Mouse (Mus musculus) E14TG2a.4 (cell line): ENCODE data around the gene Dcaf4.

ENCODE experiments used
- H3K27me3 ChIP-seq: 2 replicates; pipeline ENCODE4 v1.6.1; 2014; ENCODE audit warnings: low read length, control low read depth; ENCODE audit not compliant: insufficient read depth
- H3K36me3 ChIP-seq: 2 replicates; pipeline ENCODE4 v1.6.1; 2014; ENCODE audit warnings: low read length, control low read depth; ENCODE audit not compliant: insufficient read depth
- H3K4me1 ChIP-seq: replicated peaks from 2 replicates; pipeline ENCODE4 v1.6.1; 2014; ENCODE audit warnings: low read depth, low read length, control low read depth
- H3K4me3 ChIP-seq: replicated peaks from 2 replicates; pipeline ENCODE4 v1.5.1; 2014; ENCODE audit warnings: mild to moderate bottlenecking, low read length
- H3K9me3 ChIP-seq: 2 replicates; pipeline ENCODE4 v1.6.1; 2014; ENCODE audit warnings: low read length, control low read depth
- CTCF ChIP-seq: conservative IDR thresholded peaks from 2 replicates; pipeline ENCODE4 v1.5.1; 2014; ENCODE audit warnings: low read length
- NANOG ChIP-seq: IDR thresholded peaks from 2 replicates; pipeline ENCODE4 v1.6.1; 2014; ENCODE audit warnings: borderline replicate concordance, low read length, mixed read lengths
- POU5F1 ChIP-seq: IDR thresholded peaks from 2 replicates; pipeline ENCODE4 v1.6.1; 2014; ENCODE audit warnings: low read length, borderline replicate concordance

Gene Dcaf4

DNA sequence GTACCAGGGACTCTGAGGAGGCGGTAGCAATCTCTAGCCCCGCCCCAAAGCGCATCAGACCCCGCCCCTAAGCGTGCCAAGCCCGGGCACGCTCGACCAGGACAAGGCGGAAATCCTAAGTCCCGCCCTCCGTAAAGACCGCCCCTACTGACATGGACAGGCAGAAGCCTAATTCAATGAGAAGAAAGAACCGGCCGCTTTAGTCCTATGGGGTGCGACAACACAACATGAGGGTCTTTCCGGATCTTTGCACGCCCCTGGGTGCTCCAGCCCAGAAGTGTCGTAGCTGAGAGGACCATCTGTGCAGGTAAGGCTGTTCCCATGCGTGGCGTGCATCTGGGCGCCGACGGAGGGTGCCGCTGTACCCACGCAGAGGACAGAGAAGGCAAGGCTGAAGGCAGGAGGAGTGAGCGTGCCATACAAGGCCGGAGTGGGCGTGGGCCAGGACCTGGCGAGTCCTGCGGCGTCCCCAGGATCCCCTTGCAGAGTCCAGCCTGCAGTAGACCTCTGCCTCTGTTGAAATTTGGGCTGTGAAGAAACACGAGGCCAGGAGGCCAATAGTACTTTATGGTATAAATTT is at the start of gene Dcaf4:
Gene Dcaf4 (plus strand): TSS at position 156 of the 580 bp plus-strand sequence.
- Histone ChIP-seq H3K36me3 (peaks cover 9% of the 10 kb centered on the region; the same call in 1 of the 2 replicates), H3K4me1 (peaks cover 88% of the 10 kb centered on the region), H3K4me3 (peak within 1 kb of the TSS; percentile 93), H3K9me3 (no peaks in the 10 kb centered on the region), H3K27me3 (no peaks in the 10 kb centered on the region)
- no peak for TF ChIP-seq CTCF
- no peak for TF ChIP-seq POU5F1
- no peak for TF ChIP-seq NANOG

DNA sequence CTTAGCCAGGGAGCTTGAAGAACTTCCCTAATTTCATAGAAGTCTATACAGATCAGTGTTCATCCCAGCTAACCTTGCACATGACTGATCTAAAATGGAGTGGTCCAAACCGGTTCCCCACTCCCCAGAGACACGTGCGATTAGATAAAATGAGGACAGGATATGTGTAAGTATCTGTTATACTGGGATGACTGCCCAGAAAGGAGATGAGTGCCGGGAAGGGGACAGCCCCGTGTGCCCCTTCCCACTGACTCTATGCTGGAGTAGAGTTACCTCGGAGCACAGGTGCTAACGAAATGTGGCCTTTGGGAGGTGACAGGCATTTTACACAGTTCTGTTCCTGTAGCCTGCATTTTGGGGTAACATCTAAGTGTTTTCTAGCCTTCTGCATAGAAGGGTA is 48.5 kb upstream of the Dcaf4 start:
- Histone ChIP-seq H3K4me3 (no peak overlapping the region), H3K9me3 (no peaks in the 10 kb centered on the region), H3K27me3 (peaks cover 24% of the 10 kb centered on the region), H3K36me3 (no peaks in the 10 kb centered on the region), H3K4me1 (no peaks in the 10 kb centered on the region)
- no peak for TF ChIP-seq POU5F1
- TF ChIP-seq NANOG = no peak
- no peak for TF ChIP-seq CTCF

DNA sequence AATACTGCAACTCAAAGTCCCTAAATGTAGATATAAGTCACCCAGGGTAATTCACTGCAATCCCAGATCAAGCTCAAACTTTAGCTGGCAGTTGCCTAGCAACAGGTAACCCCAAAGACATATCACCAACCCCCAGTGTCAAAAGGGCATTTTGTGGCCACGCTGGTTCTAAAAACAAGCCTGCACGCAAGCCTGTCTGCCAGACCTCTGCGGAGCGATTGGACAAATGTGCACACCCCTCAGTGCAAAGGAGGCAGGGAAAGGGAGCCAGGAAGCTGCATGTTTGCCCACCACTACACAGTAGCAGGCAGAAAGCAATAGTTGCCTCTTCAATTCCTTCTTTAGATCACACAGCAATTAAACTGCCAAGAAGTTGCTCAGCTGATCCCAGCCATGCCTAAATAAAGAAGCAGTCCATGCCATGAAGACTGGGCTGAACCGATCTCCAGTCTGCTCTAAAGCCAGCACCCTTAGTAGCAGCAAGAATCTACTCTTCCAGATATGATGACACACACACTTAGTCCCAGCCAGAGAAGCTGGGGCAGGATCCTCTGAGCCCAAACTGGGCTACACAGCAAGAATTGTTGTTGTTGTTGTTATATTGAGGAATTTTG is 46.2 kb upstream of the Dcaf4 start:
- TF ChIP-seq NANOG (no peak), POU5F1 (no peak), CTCF (no peak)
- H3K9me3 ChIP-seq = no peaks in the 10 kb centered on the region
- no peaks in the 10 kb centered on the region for H3K4me1 ChIP-seq

DNA sequence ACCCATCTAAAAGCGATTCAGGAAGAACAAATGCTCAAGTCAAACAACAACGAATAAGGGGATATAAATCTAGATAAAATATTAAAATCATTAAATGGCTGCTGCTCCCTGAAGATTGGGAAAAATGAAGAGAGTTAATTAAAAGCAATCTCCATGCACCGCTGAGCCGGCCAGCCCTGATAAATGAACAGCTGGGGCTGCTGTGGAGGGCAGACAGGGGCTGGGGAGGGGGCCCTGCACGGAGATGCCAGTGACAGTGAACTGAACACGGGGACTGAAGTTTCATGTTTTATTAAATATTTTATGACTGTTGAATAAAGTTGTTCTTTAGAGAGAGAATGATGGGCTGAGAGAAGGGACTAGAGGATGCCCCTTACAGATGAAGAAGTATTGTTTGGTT is 44.8 kb upstream of the Dcaf4 start:
- H3K9me3 ChIP-seq = peaks cover 4% of the 10 kb centered on the region; the same call in 1 of the 2 replicates
- H3K4me3 ChIP-seq = no peak overlapping the region
- TF ChIP-seq CTCF (no peak), POU5F1 (no peak), NANOG (no peak)
- H3K27me3 ChIP-seq = peaks cover 26% of the 10 kb centered on the region
- no peaks in the 10 kb centered on the region for H3K36me3 ChIP-seq
- no peaks in the 10 kb centered on the region for H3K4me1 ChIP-seq

More for the DNA sequence above, 46.2 kb upstream of the Dcaf4 start:
- Histone ChIP-seq H3K36me3 (no peaks in the 10 kb centered on the region), H3K4me3 (no peak overlapping the region), H3K27me3 (peaks cover 29% of the 10 kb centered on the region)

DNA sequence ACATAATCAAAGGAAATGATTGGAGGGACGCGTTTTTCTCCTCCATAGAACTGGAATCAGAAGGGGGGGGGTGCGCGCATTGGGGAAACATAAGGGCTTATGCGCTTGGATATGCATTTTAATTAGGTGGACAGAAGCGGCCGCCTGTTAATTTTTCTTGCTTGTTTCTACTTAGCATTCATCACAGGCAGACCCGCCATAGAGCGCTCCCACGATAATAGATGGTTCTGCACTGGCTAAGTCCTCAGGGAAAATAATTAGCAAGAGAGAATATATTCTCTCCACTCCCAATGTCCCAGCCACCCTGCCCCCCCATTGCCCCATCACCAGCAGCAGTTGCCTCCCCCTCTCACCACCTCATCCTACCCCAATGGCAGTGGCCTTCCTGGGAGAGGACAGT is 44.0 kb upstream of the Dcaf4 start:
- Histone ChIP-seq H3K4me3 (no peak overlapping the region), H3K36me3 (no peaks in the 10 kb centered on the region), H3K4me1 (no peaks in the 10 kb centered on the region), H3K27me3 (peaks cover 20% of the 10 kb centered on the region), H3K9me3 (peaks cover 4% of the 10 kb centered on the region; the same call in 1 of the 2 replicates)
- TF ChIP-seq CTCF (no peak), POU5F1 (no peak), NANOG (no peak)

DNA sequence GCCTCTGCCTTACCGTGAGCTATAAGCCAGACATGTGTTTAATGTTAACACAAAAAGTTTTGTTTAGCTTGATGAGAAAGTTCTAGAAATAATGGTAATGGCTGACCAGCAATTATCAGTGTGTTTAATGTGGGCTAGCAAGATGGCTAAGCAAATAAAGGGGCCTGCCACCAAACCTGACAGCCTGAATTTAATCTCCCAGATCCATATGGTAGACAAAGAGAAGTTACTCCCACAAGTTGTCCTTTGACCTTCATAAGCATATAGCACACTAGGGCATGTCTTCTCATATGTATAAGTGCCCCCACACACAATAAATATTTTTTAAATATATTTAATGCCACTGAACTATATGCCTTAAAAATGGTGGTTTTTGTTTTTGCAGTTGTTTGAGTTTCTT is 41.1 kb upstream of the Dcaf4 start:
- H3K9me3 ChIP-seq = peaks cover 4% of the 10 kb centered on the region; the same call in 1 of the 2 replicates
- TF ChIP-seq CTCF = no peak
- no peak for TF ChIP-seq POU5F1
- TF ChIP-seq NANOG = no peak
- no peak overlapping the region for H3K4me3 ChIP-seq
- H3K4me1 ChIP-seq = no peaks in the 10 kb centered on the region; the same call in none of the 2 replicates
- peaks cover 19% of the 10 kb centered on the region for H3K27me3 ChIP-seq
- H3K36me3 ChIP-seq = no peaks in the 10 kb centered on the region

DNA sequence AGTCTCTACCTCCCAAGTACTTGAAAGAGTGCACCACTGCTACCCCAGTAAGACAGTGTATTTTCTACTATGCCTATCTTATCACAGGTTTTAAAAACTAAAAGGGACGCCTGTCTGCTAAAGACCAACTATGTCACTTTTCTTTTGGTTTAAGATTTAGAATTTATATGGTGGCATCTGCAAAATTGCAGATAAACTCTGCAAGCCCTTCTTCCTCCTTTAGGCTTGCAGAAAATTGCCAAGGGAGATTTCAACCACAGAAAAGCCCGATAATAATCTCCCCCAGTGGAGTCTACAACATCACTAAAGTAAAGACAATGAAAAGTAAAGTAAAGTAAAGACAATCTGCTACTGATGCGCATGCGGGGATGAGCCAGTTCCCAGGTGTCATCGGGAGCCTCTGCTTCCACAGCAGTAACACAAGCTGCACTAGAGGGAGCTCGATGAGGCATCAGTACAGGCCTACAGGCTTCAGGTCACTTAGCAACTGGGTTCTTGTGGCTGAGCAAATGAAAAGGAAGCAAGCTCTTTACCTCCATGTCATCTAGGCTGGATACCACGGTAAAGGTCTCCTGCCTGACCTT is 40.4 kb upstream of the Dcaf4 start:
- TF ChIP-seq POU5F1 (no peak), NANOG (no peak), CTCF (no peak)

DNA sequence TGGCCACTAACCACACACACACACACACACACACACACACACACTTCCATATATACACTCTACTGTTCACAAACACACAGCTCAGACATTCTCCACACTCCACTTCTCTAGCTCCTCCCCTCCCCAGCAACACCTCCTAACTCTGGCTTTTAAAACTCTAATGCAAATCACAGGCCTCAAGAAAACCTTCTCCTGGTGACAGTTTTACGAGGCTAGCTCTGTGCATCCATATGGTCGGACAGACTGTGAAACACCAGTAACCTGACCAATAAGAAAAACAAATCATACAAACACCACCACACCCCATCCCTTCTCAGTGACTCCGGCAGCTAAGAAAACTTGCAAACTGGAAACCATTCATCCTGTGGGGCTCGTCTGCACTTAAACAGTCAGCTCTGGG is 38.8 kb upstream of the Dcaf4 start:
- H3K9me3 ChIP-seq = peaks cover 4% of the 10 kb centered on the region; the same call in 1 of the 2 replicates
- peaks cover 42% of the 10 kb centered on the region for H3K27me3 ChIP-seq
- no peak overlapping the region for H3K4me3 ChIP-seq
- no peaks in the 10 kb centered on the region for H3K36me3 ChIP-seq
- TF ChIP-seq NANOG (no peak), CTCF (no peak), POU5F1 (no peak)
- peaks cover 23% of the 10 kb centered on the region for H3K4me1 ChIP-seq

More for the DNA sequence above, 40.4 kb upstream of the Dcaf4 start:
- H3K36me3 ChIP-seq = no peaks in the 10 kb centered on the region
- H3K4me1 ChIP-seq = peaks cover 8% of the 10 kb centered on the region
- peaks cover 4% of the 10 kb centered on the region; the same call in 1 of the 2 replicates for H3K9me3 ChIP-seq
- no peak overlapping the region for H3K4me3 ChIP-seq
- H3K27me3 ChIP-seq = peaks cover 27% of the 10 kb centered on the region
